Mouse (Mus musculus) MEL (cell line): Measurements from ENCODE around the gene Ugt1a9.

ENCODE experiments used
- CTCF ChIP-seq, 3 experiments: IDR thresholded peaks in 2 of 3; conservative IDR thresholded peaks in 1 of 3; 2 replicates each; pipeline ENCODE4 v1.5.1; 2011 to 2012; ENCODE audit warnings: low read length in 3 of 3, low read depth in 2 of 3, mild to moderate bottlenecking in 2 of 3, improper control_type of control experiment in 1 of 3, inconsistent platforms in 1 of 3, mixed read lengths in 1 of 3, moderate library complexity in 1 of 3; ENCODE audit not compliant: control insufficient read depth in 1 of 3, insufficient read depth in 1 of 3, poor library complexity in 1 of 3, severe bottlenecking in 1 of 3
- ELF1 ChIP-seq: IDR thresholded peaks from 2 replicates; pipeline ENCODE4 v1.6.1; 2014; ENCODE audit warnings: low read depth, mild to moderate bottlenecking, inconsistent platforms, low read length, improper control_type of control experiment, moderate library complexity
- EP300 ChIP-seq, 2 experiments: IDR thresholded peaks; 2 replicates each; pipeline ENCODE4 v1.6.1; 2011; ENCODE audit warnings: improper control_type of control experiment in 2 of 2, low read length in 2 of 2, low read depth in 1 of 2, mild to moderate bottlenecking in 1 of 2
- GATA1 ChIP-seq: IDR thresholded peaks from 2 replicates; pipeline ENCODE4 v1.6.1; 2011; ENCODE audit warnings: low read depth, low read length, improper control_type of control experiment
- MAX ChIP-seq: IDR thresholded peaks from 2 replicates; pipeline ENCODE4 v1.6.1; 2011; ENCODE audit warnings: low read length, improper control_type of control experiment
- POLR2A ChIP-seq, 2 experiments: IDR thresholded peaks; 2 replicates each; pipeline ENCODE4 v1.6.1; 2011 to 2012; ENCODE audit warnings: low read length in 2 of 2, mild to moderate bottlenecking in 2 of 2, control low read depth in 1 of 2, improper control_type of control experiment in 1 of 2, low read depth in 1 of 2, moderate library complexity in 1 of 2; ENCODE audit not compliant: control insufficient read depth in 1 of 2, insufficient read depth in 1 of 2, poor library complexity in 1 of 2
- POLR2AphosphoS2 ChIP-seq: IDR thresholded peaks from 2 replicates; pipeline ENCODE4 v1.6.1; 2011; ENCODE audit warnings: low read length, improper control_type of control experiment
- RAD21 ChIP-seq: IDR thresholded peaks from 2 replicates; pipeline ENCODE4 v1.6.1; 2011; ENCODE audit warnings: mild to moderate bottlenecking, low read depth, low read length, improper control_type of control experiment
- TAL1 ChIP-seq: IDR thresholded peaks from 2 replicates; pipeline ENCODE4 v1.6.1; 2012; ENCODE audit warnings: mild to moderate bottlenecking, inconsistent platforms, low read length, moderate library complexity, mixed read lengths
- TBP ChIP-seq: IDR thresholded peaks from 2 replicates; pipeline ENCODE4 v1.8.0; 2011; ENCODE audit warnings: low read depth, low read length, improper control_type of control experiment
- UBTF ChIP-seq: IDR thresholded peaks from 2 replicates; pipeline ENCODE4 v1.6.1; 2012; ENCODE audit warnings: low read depth, mild to moderate bottlenecking, inconsistent platforms, low read length, improper control_type of control experiment, moderate library complexity, borderline replicate concordance; ENCODE audit not compliant: insufficient read depth

- TF ChIP-seq TBP (no peak), GATA1 (no peak), POLR2A (IDR thresholded peaks at IDR 0.05; ENCODE audit: control insufficient read depth in 1 of 2, insufficient read depth in 1 of 2, low read depth in 1 of 2, low read length in 2 of 2, poor library complexity in 1 of 2) (no peak), CTCF (IDR thresholded peaks at IDR 0.05 in 2 of 3, conservative IDR thresholded peaks at IDR 0.05 in 1 of 3; ENCODE audit: control insufficient read depth in 1 of 3, insufficient read depth in 1 of 3, low read depth in 2 of 3, low read length in 3 of 3, poor library complexity in 1 of 3, severe bottlenecking in 1 of 3) (no peak), MAX (no peak), TAL1 (0 out of 2 replicates have a peak, but pooled peaks have one; percentile 1), EP300 (IDR thresholded peaks at IDR 0.05; ENCODE audit: low read depth in 1 of 2, low read length in 2 of 2) (no peak), POLR2AphosphoS2 (no peak), UBTF (no peak), ELF1 (no peak), RAD21 (no peak)
Measured at GRCm38 (mm10) chr1:88229986-88230385, 159.4 kb downstream of the Ugt1a9 start.
